Mouse (Mus musculus) MN1 (cell line): ENCODE data around the gene Ajm1.

Experiments used
- DNase-seq: peaks from one replicate; pipeline ENCODE4 v3.0.0-alpha.2; 2016; ENCODE audit warnings: low spot score

Ajm1 gene

GRCm38 (mm10) chr2:25581294-25581864 is at the start of gene Ajm1:
Gene Ajm1 (minus strand): TSS chr2:25581757.
- DNase-seq: peak; percentile 78

GRCm38 (mm10) chr2:25628738-25629137 is 47.2 kb upstream of the Ajm1 start:
- no peak for DNase-seq

- DNase-seq: no peak
Measured at GRCm38 (mm10) chr2:25627811-25628210, 46.3 kb upstream of the Ajm1 start, which contains the start of gene Fcna. Gene Fcna (minus strand): TSS chr2:25628030.

- no peak for DNase-seq
Measured at GRCm38 (mm10) chr2:25625986-25626385, 44.4 kb upstream of the Ajm1 start.

- DNase-seq: no peak
Measured at GRCm38 (mm10) chr2:25621229-25622200, 40.0 kb upstream of the Ajm1 start, which contains the start of gene Tmem141. Gene Tmem141 (minus strand): TSS chr2:25622005.

GRCm38 (mm10) chr2:25620852-25621228 is 39.3 kb upstream of the Ajm1 start:
- no peak for DNase-seq

- DNase-seq: no peak
Measured at GRCm38 (mm10) chr2:25620386-25620785, 38.8 kb upstream of the Ajm1 start.

GRCm38 (mm10) chr2:25617578-25617977 is 36.0 kb upstream of the Ajm1 start, which contains the start of gene Ccdc183:
Gene Ccdc183 (minus strand): TSS chr2:25617678.
- DNase-seq: no peak

GRCm38 (mm10) chr2:25616398-25616797 is 34.8 kb upstream of the Ajm1 start:
- no peak for DNase-seq

- DNase-seq: no peak
Measured at GRCm38 (mm10) chr2:25608671-25609070, 27.1 kb upstream of the Ajm1 start.

- peak; percentile 89 for DNase-seq
Measured at GRCm38 (mm10) chr2:25607761-25608622, 26.4 kb upstream of the Ajm1 start, which contains the start of gene Rabl6. Gene Rabl6 (minus strand): TSS chr2:25608521.

- no peak for DNase-seq
Measured at GRCm38 (mm10) chr2:25602526-25602925, 21.0 kb upstream of the Ajm1 start.

GRCm38 (mm10) chr2:25600037-25600436 is 18.5 kb upstream of the Ajm1 start:
- DNase-seq: no peak

- no peak for DNase-seq
Measured at GRCm38 (mm10) chr2:25598749-25599148, 17.2 kb upstream of the Ajm1 start.

GRCm38 (mm10) chr2:25596765-25597510 is 15.4 kb upstream of the Ajm1 start:
- no peak for DNase-seq

- DNase-seq: peak; percentile 24
Measured at GRCm38 (mm10) chr2:25591863-25592262, 10.3 kb upstream of the Ajm1 start.

- no peak for DNase-seq
Measured at GRCm38 (mm10) chr2:25588227-25588907, 6.8 kb upstream of the Ajm1 start.

GRCm38 (mm10) chr2:25587290-25587689 is 5.7 kb upstream of the Ajm1 start:
- DNase-seq: no peak

GRCm38 (mm10) chr2:25585601-25586000 is 4.0 kb upstream of the Ajm1 start:
- no peak for DNase-seq

- DNase-seq: no peak
Measured at GRCm38 (mm10) chr2:25584856-25585255, 3.3 kb upstream of the Ajm1 start.

GRCm38 (mm10) chr2:25584152-25584551 is 2.6 kb upstream of the Ajm1 start:
- no peak for DNase-seq
